Comparison of ENCODE assay signal across 8 mouse cellular contexts in the genomic region with DNA sequence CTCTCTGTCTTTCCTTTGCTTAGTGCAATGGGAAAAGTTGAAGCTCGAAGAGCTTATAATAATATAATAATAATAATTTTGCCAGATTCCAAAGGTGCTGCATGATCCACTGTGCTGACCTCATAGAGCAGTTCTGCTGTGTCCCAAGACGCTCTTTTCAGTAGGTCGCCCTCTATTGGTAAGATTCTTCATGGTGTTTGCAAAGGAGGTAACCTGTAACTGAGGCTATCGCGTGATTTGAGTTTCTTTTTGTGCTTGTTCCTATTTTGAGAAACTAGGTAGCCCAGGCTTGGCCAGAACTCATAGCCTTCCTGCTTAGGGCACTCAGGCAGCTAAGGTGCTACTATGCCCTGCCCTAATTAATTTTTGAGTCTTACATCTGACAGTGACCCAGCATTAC. TPM values are rescaled to one million over a fixed set of nuclear protein-coding genes. Genes with fewer than 3 reads are reported as not detected.
DNase-seq lines count a peak whose midpoint lies in the region; ATAC-seq and TF ChIP-seq lines count a peak whose summit lies in the region.

No protein-coding gene starts in this region.

- no peak for ATAC-seq in CD4-positive, CD25-positive, alpha-beta regulatory T cell, adult 4 months
- ATAC-seq in kidney, embryonic 15.5 days (replicated peaks; ENCODE audit: low FRiP score), result no peak
- peak; percentile 42 to 46; a peak in 2 of 4 replicates for ATAC-seq in hematopoietic stem cell, adult 5-6 weeks (replicated peaks in 1 of 2; ENCODE audit: insufficient read depth in 1 of 2, low FRiP score in 2 of 2, low TSS enrichment in 1 of 2, low read depth in 1 of 2, poor library complexity in 2 of 2, severe bottlenecking in 2 of 2)

- H3K27me3 ChIP-seq in kidney, adult 2 months (replicated peaks; ENCODE audit: control insufficient read depth, insufficient read depth, low read length), result 0 out of 2 replicates have a peak, but pooled peaks cover 1% of the 10 kb centered on the region
- peaks cover 9% of the 10 kb centered on the region; the same call in 1 of the 2 replicates for H3K27me3 ChIP-seq in kidney, embryonic 15.5 days

- WGBS in kidney, adult 2 months, result 23% methylated on average over 5 of the region's 5 CpGs
- WGBS in kidney, embryonic 15.5 days, result 40% methylated on average over 5 of the region's 5 CpGs

- peak; percentile 15 for DNase-seq in CD4-positive, CD25-positive, alpha-beta regulatory T cell, adult 2 months (ENCODE audit: low read depth, low spot score)
- peak; percentile 65 for DNase-seq in kidney, adult 2 months
- peak; percentile 21 for DNase-seq in MN1 (ENCODE audit: low spot score)
- DNase-seq in layer of hippocampus, adult 8-10 months (ENCODE audit: low spot score in 2 of 2), result no peak
- DNase-seq in right cerebral cortex, adult 18-20 months, result no peak

- no peak overlapping the region for H3K4me2 ChIP-seq in kidney, embryonic 15.5 days

- no peak overlapping the region for H3K27ac ChIP-seq in kidney, adult 2 months (ENCODE audit: insufficient read depth, low read depth, low read length)
- no peak overlapping the region for H3K27ac ChIP-seq in kidney, embryonic 15.5 days

- peak; percentile 42 for TF ChIP-seq CTCF in kidney, adult 2 months (conservative IDR thresholded peaks at IDR 0.05; ENCODE audit: insufficient read depth, insufficient read length, low read depth, low read length)

- no peak overlapping the region for H3K4me3 ChIP-seq in kidney, adult 2 months (ENCODE audit: insufficient read depth, low read depth, low read length)
- no peak overlapping the region for H3K4me3 ChIP-seq in kidney, embryonic 15.5 days (replicated peaks)

- H3K9me3 ChIP-seq in kidney, embryonic 15.5 days (replicated peaks), result no peaks in the 10 kb centered on the region

- no peaks in the 10 kb centered on the region for H3K36me3 ChIP-seq in kidney, adult 2 months (ENCODE audit: control insufficient read depth, insufficient read depth, low read length)
- H3K36me3 ChIP-seq in kidney, embryonic 15.5 days, result no peaks in the 10 kb centered on the region

- TF ChIP-seq POLR2A in kidney, adult 2 months (IDR thresholded peaks at IDR 0.05; ENCODE audit: low read depth, low read length), result no peak

- no peaks in the 10 kb centered on the region for H3K4me1 ChIP-seq in kidney, adult 2 months (ENCODE audit: control insufficient read depth, insufficient read depth, low read length)
- peaks cover 3% of the 10 kb centered on the region; the same call in 1 of the 2 replicates for H3K4me1 ChIP-seq in kidney, embryonic 15.5 days

- H3K9ac ChIP-seq in kidney, embryonic 15.5 days, result no peak overlapping the region

RNA-seq across cellular contexts. Expression of a gene that starts 34.8 kb away (rescaled TPM):
- not detected for polyA plus RNA-seq in CD4-positive, CD25-positive, alpha-beta regulatory T cell, adult 4 months (2017; shearing (Covaris generic))
- 241 and 309 TPM in 2 replicates for polyA plus RNA-seq in kidney, adult 2 months (2012; rRNA removed)
- polyA plus RNA-seq in kidney, embryonic 15.5 days (2015; fragmentation: Nextera tagmentation; extraction: Ambion mirVana), result 2.1 and 3.0 TPM in 2 replicates
- total RNA-seq in hematopoietic stem cell, adult 5-6 weeks (2017), result 5.4 and 5.6 TPM in 2 replicates
- total RNA-seq in layer of hippocampus, adult 8-10 months (2022), result not detected

Comparison
In these comparisons a context has a peak if more than half of its experiments do, and no peak if none do; other contexts are left out.
1. RNA of a gene that starts 34.8 kb away (polyA plus RNA-seq): 241 to 309 TPM in kidney, adult 2 months; 2.1 to 3.0 TPM in kidney, embryonic 15.5 days and not detected in CD4-positive, CD25-positive, alpha-beta regulatory T cell, adult 4 months; every median in the first group is over 10 times any median in the second.
2. DNase-seq: peak in CD4-positive, CD25-positive, alpha-beta regulatory T cell, adult 2 months (single experiment), kidney, adult 2 months (single experiment) and MN1 (single experiment); none in layer of hippocampus, adult 8-10 months (0 of 2) and right cerebral cortex, adult 18-20 months (single experiment).
3. ATAC-seq: peak in hematopoietic stem cell, adult 5-6 weeks (2 of 2); none in CD4-positive, CD25-positive, alpha-beta regulatory T cell, adult 4 months (single experiment) and kidney, embryonic 15.5 days (single experiment).